Mouse (Mus musculus) liver, embryonic 16.5 days (tissue): Measurements from ENCODE around the gene Osbpl8. TPM values are rescaled to one million over a fixed set of nuclear protein-coding genes. Genes with fewer than 3 reads are reported as not detected.

ENCODE experiments used
- ATAC-seq: fragments of 200-750 bp; cut with Nextera tagmentation; 2 replicates; pipeline ENCODE4 v1.8.0; 2017; ENCODE audit warnings: low read depth, mild to moderate bottlenecking, moderate number of reproducible peaks, moderate library complexity
- H3K27ac ChIP-seq: fragments of 300-500 bp; sonication (generic); 2 replicates; pipeline ENCODE4 v1.5.1; 2014; ENCODE audit warnings: mild to moderate bottlenecking, low read length
- H3K27me3 ChIP-seq: fragments of 300-500 bp; sonication (generic); 2 replicates; pipeline ENCODE4 v1.6.1; 2014; ENCODE audit warnings: low read depth, low read length, mixed read lengths; ENCODE audit not compliant: control insufficient read depth, insufficient read depth
- H3K36me3 ChIP-seq: fragments of 300-500 bp; sonication (generic); 2 replicates; pipeline ENCODE4 v1.6.1; 2014; ENCODE audit warnings: mild to moderate bottlenecking; ENCODE audit not compliant: control insufficient read depth, insufficient read depth
- H3K4me1 ChIP-seq: fragments of 300-500 bp; sonication (generic); 2 replicates; pipeline ENCODE4 v1.6.1; 2014; ENCODE audit warnings: low read depth, low read length, mixed read lengths; ENCODE audit not compliant: control insufficient read depth
- H3K4me2 ChIP-seq: fragments of 300-500 bp; sonication (generic); 2 replicates; pipeline ENCODE4 v1.6.1; 2014; ENCODE audit warnings: low read depth, low read length, mixed read lengths
- H3K4me3 ChIP-seq: fragments of 300-500 bp; sonication (generic); 2 replicates; pipeline ENCODE4 v1.5.1; 2014; ENCODE audit warnings: low read depth, mild to moderate bottlenecking, low read length
- H3K9ac ChIP-seq: fragments of 300-500 bp; sonication (generic); 2 replicates; pipeline ENCODE4 v1.6.1; 2014; ENCODE audit warnings: low read depth, low read length
- H3K9me3 ChIP-seq: fragments of 300-500 bp; sonication (generic); replicated peaks from 2 replicates; pipeline ENCODE4 v1.6.1; 2016; ENCODE audit warnings: low read length; ENCODE audit not compliant: control insufficient read depth
- WGBS: fragments of 180-500 bp; shearing (Covaris S2); extraction: QIAGEN DNeasy Blood & Tissue Kit; methylation state at CpG from one replicate; pipeline ENCODE4 v1.1.7; 2014; ENCODE audit not compliant: insufficient replicate concordance; 5-methylcytosine and 5-hydroxymethylcytosine counted together
- polyA plus RNA-seq: library from polyadenylated mRNA; unstranded; fragments of >200 nt; fragmentation: Nextera tagmentation; extraction: Ambion mirVana; gene quantifications from 2 replicates; pipeline ENCODE4 v1.2.1, GENCODE M21; 2015

Osbpl8 gene
- polyA plus RNA-seq, 1 experiment from 2014 or later, result 8.2 TPM

DNA sequence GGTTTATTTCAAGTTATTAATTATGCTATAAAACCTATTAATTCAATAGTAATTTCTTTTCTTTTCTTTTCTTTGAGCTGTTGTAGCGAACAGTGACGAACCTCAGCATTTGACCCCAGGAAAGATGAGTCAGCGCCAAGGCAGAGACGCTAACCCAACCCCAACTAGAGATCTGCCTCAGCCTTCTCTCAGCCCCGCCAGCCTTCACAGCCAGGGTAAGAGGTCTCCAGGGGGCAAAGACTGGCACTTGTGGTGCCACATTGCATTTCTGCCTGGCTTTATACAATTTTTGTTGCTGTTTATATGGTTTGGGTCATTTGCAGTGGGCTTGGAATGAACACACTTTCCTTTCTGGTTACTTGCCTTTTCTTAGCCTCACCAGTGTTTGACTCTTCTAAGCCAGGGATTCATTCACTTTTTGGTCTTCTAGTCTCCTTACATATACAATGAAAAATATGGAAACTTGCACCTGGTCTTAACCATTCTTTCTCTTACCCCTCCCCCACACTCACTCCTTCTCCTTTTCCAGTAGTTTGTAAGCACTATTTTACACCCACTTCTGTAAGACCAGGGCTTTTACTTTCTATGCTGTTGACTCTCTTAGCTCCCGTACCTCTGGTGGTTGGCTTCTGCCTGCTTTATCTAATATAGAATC, 69.1 kb downstream of the Osbpl8 start:
- 64% methylated on average over 6 of the region's 6 CpGs for WGBS
- H3K27ac ChIP-seq, result no peak overlapping the region
- H3K9ac ChIP-seq, result no peak overlapping the region
- no peak overlapping the region for H3K4me3 ChIP-seq
- no peaks in the 10 kb centered on the region for H3K9me3 ChIP-seq
- H3K36me3 ChIP-seq, result peaks cover 3% of the 10 kb centered on the region; the same call in 1 of the 2 replicates
- H3K4me1 ChIP-seq, result no peaks in the 10 kb centered on the region
- no peak overlapping the region for H3K4me2 ChIP-seq
- H3K27me3 ChIP-seq, result no peaks in the 10 kb centered on the region
- ATAC-seq, result no peak

DNA sequence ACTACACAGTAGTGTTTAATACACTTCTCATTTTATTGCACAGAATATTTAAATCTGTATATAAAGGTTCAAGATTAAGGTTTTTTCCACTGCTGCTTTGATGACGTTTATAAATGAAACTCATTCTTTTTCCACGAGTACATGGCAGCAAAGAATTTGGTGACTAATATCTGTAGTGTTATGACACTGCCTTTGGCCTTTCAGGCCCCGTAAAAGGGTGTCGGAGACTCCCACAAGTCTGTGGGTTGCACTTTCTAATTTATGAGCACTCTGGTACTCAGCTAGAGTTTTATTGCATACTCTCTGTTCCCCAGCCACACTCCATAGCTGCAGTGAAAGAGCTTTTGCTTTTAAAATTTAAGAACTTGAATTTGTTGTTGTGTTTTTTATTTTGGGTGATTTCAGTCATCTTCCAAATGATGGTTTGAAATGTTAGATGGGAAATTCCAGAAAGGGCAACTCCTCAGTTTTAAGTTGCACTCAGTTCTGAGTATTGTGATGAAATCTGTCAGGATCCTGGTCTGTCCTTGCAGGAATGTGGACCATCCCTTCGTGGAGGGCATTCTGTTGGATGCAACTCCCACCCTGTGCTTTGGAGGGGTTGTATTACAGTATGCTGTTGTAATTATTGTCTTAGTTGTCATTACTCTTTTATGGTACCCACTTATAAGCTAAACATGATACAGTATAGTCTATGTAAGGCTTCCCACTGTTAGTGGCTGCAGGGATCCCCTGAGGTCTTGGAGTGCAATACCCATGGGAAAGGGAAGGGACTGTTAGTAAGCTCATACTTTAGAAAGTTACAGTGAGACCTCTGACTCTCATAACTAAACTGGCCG, 70.1 kb downstream of the Osbpl8 start:
- 75% methylated on average over 6 of the region's 6 CpGs for WGBS
- peaks cover 3% of the 10 kb centered on the region; the same call in 1 of the 2 replicates for H3K36me3 ChIP-seq

DNA sequence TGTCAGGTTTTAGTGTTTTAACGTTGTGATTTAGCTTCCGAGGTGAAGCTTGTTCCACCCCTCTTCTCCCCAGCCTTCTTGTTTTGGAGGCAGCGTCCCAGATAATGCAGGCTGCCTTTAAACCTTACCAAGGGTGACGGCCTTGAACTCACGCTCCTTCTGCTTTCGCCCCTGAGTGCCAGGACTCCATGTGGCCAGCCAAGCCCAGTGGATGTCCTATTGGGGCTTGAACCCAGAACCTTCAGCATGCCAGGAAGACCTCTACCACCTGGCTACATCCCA, 70.7 kb downstream of the Osbpl8 start:
- peaks cover 3% of the 10 kb centered on the region; the same call in 1 of the 2 replicates for H3K36me3 ChIP-seq
- no peak overlapping the region for H3K27ac ChIP-seq
- no peaks in the 10 kb centered on the region for H3K9me3 ChIP-seq
- H3K9ac ChIP-seq, result no peak overlapping the region
- no peaks in the 10 kb centered on the region for H3K27me3 ChIP-seq
- no peak overlapping the region for H3K4me2 ChIP-seq
- no peak for ATAC-seq
- 85% methylated on average over 6 of the region's 6 CpGs for WGBS
- H3K4me1 ChIP-seq, result no peaks in the 10 kb centered on the region
- H3K4me3 ChIP-seq, result no peak overlapping the region

More for the DNA sequence above, 70.1 kb downstream of the Osbpl8 start:
- H3K9ac ChIP-seq, result no peak overlapping the region
- H3K4me2 ChIP-seq, result no peak overlapping the region
- no peaks in the 10 kb centered on the region for H3K9me3 ChIP-seq
- H3K27me3 ChIP-seq, result no peaks in the 10 kb centered on the region
- H3K27ac ChIP-seq, result no peak overlapping the region
- H3K4me3 ChIP-seq, result no peak overlapping the region
- no peak for ATAC-seq
- H3K4me1 ChIP-seq, result no peaks in the 10 kb centered on the region

DNA sequence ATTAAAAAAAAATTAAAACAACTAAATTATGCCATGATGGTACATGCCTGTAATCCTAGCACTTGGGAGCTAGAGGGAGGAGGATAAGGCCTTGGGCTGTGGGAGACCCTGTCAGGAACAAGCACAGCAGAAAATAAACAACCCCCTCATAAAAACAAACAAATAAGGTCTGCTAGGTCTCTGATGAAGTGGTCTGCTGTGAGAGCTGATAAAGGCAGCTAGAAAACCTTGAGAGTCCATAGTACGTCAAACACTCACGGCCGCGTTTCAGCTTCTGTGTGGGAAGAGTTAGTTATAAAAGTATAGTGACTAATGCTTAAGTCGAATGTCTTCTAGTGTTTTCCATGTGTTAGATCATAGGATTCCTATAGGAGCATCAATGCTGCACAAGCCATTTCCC, 72.9 kb downstream of the Osbpl8 start:
- no peak overlapping the region for H3K27ac ChIP-seq

DNA sequence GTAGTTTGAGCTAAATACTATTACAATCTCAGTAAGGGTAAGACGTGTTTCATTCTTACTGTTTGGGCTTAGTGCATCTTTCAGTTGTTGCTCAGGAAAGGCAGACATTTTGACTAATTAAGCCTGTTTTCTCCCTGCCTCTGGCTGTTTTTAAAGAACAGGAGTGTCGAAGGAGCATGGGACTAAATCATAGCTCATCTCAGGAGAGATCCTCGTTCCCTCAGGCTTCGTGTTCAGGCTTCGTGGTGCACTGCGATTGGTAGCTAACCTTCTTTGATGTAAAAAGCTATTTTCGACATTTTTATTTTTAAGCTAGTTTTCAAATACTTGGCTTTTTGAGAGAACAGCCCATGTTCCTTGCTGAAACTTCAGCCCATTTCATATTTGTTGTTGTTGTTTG, 78.1 kb downstream of the Osbpl8 start:
- Histone ChIP-seq H3K4me2 (no peak overlapping the region), H3K9ac (no peak overlapping the region), H3K9me3 (no peaks in the 10 kb centered on the region), H3K36me3 (no peaks in the 10 kb centered on the region), H3K4me1 (no peaks in the 10 kb centered on the region), H3K27ac (no peak overlapping the region), H3K27me3 (no peaks in the 10 kb centered on the region), H3K4me3 (no peak overlapping the region)
- WGBS, result 86% methylated on average over 7 of the region's 7 CpGs
- no peak for ATAC-seq

More for the DNA sequence above, 72.9 kb downstream of the Osbpl8 start:
- ATAC-seq, result no peak
- Histone ChIP-seq H3K27me3 (no peaks in the 10 kb centered on the region), H3K9me3 (no peaks in the 10 kb centered on the region), H3K4me3 (no peak overlapping the region), H3K4me1 (no peaks in the 10 kb centered on the region), H3K36me3 (peaks cover 3% of the 10 kb centered on the region; the same call in 1 of the 2 replicates), H3K4me2 (no peak overlapping the region), H3K9ac (no peak overlapping the region)
- WGBS, result 74% methylated on average over 5 of the region's 5 CpGs

DNA sequence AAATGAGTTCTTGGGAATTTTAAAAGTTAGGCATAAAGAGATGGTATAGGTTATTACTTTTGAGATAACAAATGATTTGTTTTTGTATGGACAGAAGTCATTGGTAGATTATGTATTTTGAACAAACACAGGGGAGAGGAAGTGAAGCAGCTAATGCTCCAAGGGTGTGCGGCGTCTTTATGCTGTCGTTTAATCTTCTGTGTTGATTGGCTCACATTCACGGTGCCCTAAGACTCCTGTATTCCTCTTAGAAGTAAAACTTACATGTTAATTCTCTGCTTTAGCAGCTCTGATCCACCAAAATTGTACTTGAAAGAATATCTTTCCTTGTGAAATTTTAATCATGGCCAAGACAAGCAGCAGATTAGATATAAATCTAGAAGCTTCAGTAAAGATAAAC, 83.1 kb downstream of the Osbpl8 start:
- ATAC-seq, result no peak
- H3K4me3 ChIP-seq, result no peak overlapping the region
- H3K9ac ChIP-seq, result no peak overlapping the region
- no peak overlapping the region for H3K4me2 ChIP-seq
- H3K36me3 ChIP-seq, result no peaks in the 10 kb centered on the region
- no peaks in the 10 kb centered on the region for H3K27me3 ChIP-seq
- H3K27ac ChIP-seq, result no peak overlapping the region
- H3K9me3 ChIP-seq, result no peaks in the 10 kb centered on the region
- 74% methylated on average over 4 of the region's 4 CpGs for WGBS
- no peaks in the 10 kb centered on the region; the same call in 1 of the 2 replicates for H3K4me1 ChIP-seq

DNA sequence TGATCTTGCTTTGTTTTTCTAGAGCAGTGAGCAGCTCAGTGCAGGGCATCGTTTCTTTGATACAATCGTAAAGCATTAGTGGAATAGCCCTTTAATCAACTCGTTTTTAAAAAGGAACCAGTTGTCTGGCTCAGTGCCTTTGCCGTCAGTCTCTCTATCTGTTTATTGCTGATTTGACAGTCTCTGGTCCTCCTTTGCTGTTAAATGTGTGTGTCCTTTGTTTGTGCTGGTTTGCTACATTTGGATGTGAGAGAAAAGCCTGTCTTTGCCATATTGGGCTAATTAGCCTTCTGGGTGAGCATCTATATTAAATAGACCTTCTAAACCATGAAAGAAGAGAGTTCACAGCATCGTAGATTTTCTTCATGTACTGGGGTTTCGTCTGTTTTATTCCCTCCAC, 83.6 kb downstream of the Osbpl8 start:
- no peak overlapping the region for H3K27ac ChIP-seq
- 66% methylated on average over 6 of the region's 6 CpGs for whole genome bisulfite sequencing
- H3K4me2 ChIP-seq, result no peak overlapping the region
- no peaks in the 10 kb centered on the region for H3K27me3 ChIP-seq
- H3K36me3 ChIP-seq, result no peaks in the 10 kb centered on the region
- H3K4me3 ChIP-seq, result no peak overlapping the region
- no peaks in the 10 kb centered on the region for H3K9me3 ChIP-seq
- no peak overlapping the region for H3K9ac ChIP-seq
- ATAC-seq, result no peak
- no peaks in the 10 kb centered on the region; the same call in 1 of the 2 replicates for H3K4me1 ChIP-seq

DNA sequence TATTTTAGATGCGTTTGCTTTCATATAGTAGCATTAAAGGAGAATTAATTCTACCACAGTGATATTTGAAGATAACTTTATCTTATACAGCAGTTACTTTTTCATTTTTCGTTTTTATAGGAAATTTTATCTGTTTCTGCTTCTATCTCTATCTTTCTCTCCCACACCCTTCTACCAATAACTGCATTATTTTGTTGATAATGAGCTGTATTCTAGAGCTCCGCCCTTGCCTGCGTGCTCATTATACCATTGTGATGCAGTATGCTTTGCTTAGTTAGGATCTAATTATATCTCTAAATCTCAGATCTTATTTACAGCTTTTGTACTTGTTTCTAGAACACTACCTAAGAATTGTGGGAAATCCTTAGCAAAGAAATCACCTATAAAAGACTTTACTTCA, 85.6 kb downstream of the Osbpl8 start:
- no peak overlapping the region for H3K4me3 ChIP-seq
- no peaks in the 10 kb centered on the region for H3K36me3 ChIP-seq

DNA sequence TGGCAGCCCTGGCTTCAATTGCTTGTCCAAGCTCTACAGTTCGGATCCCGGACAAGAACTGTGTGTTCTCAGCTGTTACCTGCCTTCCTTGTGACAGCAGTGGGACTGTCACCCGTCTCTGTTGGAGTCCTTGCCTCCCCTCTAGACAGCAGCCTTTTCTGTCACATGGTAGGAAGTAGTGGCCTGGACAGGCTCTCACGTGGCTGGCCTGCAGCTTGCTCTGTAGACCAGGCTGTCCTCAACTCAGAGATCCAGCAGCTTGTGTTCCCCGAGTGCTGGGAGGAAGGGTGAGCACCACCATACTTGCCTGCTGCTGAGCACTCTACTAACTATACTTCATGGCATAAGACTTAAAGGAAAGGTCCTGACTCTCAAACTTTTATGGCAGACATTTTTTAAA, 87.1 kb downstream of the Osbpl8 start:
- Histone ChIP-seq H3K9me3 (no peaks in the 10 kb centered on the region), H3K4me2 (no peak overlapping the region), H3K36me3 (peaks cover 3% of the 10 kb centered on the region; the same call in 1 of the 2 replicates), H3K27ac (no peak overlapping the region), H3K27me3 (no peaks in the 10 kb centered on the region), H3K4me3 (no peak overlapping the region), H3K4me1 (no peaks in the 10 kb centered on the region; the same call in 1 of the 2 replicates), H3K9ac (no peak overlapping the region)
- 76% methylated on average over 5 of the region's 5 CpGs for WGBS
- ATAC-seq, result no peak

More for the DNA sequence above, 85.6 kb downstream of the Osbpl8 start:
- peak; percentile 60 for ATAC-seq
- H3K9me3 ChIP-seq, result no peaks in the 10 kb centered on the region
- H3K4me1 ChIP-seq, result no peaks in the 10 kb centered on the region; the same call in 1 of the 2 replicates
- no peak overlapping the region for H3K27ac ChIP-seq
- H3K4me2 ChIP-seq, result no peak overlapping the region
- 27% methylated on average over 4 of the region's 4 CpGs for WGBS
- no peaks in the 10 kb centered on the region for H3K27me3 ChIP-seq
- no peak overlapping the region for H3K9ac ChIP-seq
